Mouse (Mus musculus) MEL (cell line): ENCODE data around the gene Spi1. TPM values are rescaled to one million over a fixed set of nuclear protein-coding genes. Genes with fewer than 3 reads are reported as not detected.

Experiments used
- DNase-seq: peaks from one replicate; pipeline ENCODE4 v3.0.0; 2011; ENCODE audit warnings: low read depth, low spot score
- H3K27ac ChIP-seq: 2 replicates; pipeline ENCODE4 v1.5.1; 2012; ENCODE audit warnings: low read depth, mild to moderate bottlenecking, control low read depth, low read length, moderate library complexity; ENCODE audit not compliant: control insufficient read depth
- H3K27me3 ChIP-seq, 2 experiments: fragments of 150-350 bp in 1 of 2; sonication (generic) in 1 of 2; 2 replicates each; pipeline ENCODE4 v1.6.1; 2012; ENCODE audit warnings: low read length in 2 of 2, mild to moderate bottlenecking in 2 of 2, improper control_type of control experiment in 1 of 2, moderate library complexity in 1 of 2; ENCODE audit not compliant: insufficient read depth in 2 of 2, control insufficient read depth in 1 of 2
- H3K36me3 ChIP-seq, 2 experiments: 2 replicates each; pipeline ENCODE4 v1.6.1; 2012 to 2014; ENCODE audit warnings: low read length in 2 of 2, improper control_type of control experiment in 1 of 2, inconsistent platforms in 1 of 2, mild to moderate bottlenecking in 1 of 2; ENCODE audit not compliant: insufficient read depth in 2 of 2, control insufficient read depth in 1 of 2
- H3K4me1 ChIP-seq, 2 experiments: fragments of 150-350 bp in 1 of 2; sonication (generic) in 1 of 2; 2 replicates each; pipeline ENCODE4 v1.6.1; 2012; ENCODE audit warnings: low read length in 2 of 2, improper control_type of control experiment in 1 of 2, mild to moderate bottlenecking in 1 of 2; ENCODE audit not compliant: insufficient read depth in 2 of 2, control insufficient read depth in 1 of 2
- H3K4me3 ChIP-seq, 2 experiments: fragments of 150-350 bp in 1 of 2; sonication (generic) in 1 of 2; 2 replicates each; pipeline ENCODE4 v1.5.1; 2012; ENCODE audit warnings: low read depth in 2 of 2, low read length in 2 of 2, mild to moderate bottlenecking in 2 of 2, moderate library complexity in 2 of 2, control low read depth in 1 of 2, improper control_type of control experiment in 1 of 2; ENCODE audit not compliant: control insufficient read depth in 1 of 2, insufficient read depth in 1 of 2
- H3K79me2 ChIP-seq: 2 replicates; pipeline ENCODE4 v1.6.1; 2012; ENCODE audit warnings: mild to moderate bottlenecking, low read length, moderate library complexity; ENCODE audit not compliant: control insufficient read depth, poor library complexity, insufficient read depth
- H3K9ac ChIP-seq: 2 replicates; pipeline ENCODE4 v1.6.1; 2012; ENCODE audit warnings: low read depth, mild to moderate bottlenecking, control low read depth, low read length, moderate library complexity; ENCODE audit not compliant: control insufficient read depth, poor library complexity, severe bottlenecking
- H3K9me3 ChIP-seq: fragments of 150-350 bp; sonication (generic); replicated peaks from 2 replicates; pipeline ENCODE4 v1.6.1; 2012; ENCODE audit warnings: mild to moderate bottlenecking, low read length, improper control_type of control experiment, moderate library complexity; ENCODE audit not compliant: insufficient read depth
- CHD1 ChIP-seq: IDR thresholded peaks from 2 replicates; pipeline ENCODE4 v1.6.1; 2012; ENCODE audit warnings: low read depth, mild to moderate bottlenecking, inconsistent platforms, low read length, improper control_type of control experiment
- E2F4 ChIP-seq: IDR thresholded peaks from 2 replicates; pipeline ENCODE4 v1.6.1; 2011; ENCODE audit warnings: low read depth, low read length, improper control_type of control experiment, borderline replicate concordance
- ELF1 ChIP-seq: IDR thresholded peaks from 2 replicates; pipeline ENCODE4 v1.6.1; 2014; ENCODE audit warnings: low read depth, mild to moderate bottlenecking, inconsistent platforms, low read length, improper control_type of control experiment, moderate library complexity
- GABPA ChIP-seq: IDR thresholded peaks from 2 replicates; pipeline ENCODE4 v1.6.1; 2012; ENCODE audit warnings: low read depth, mild to moderate bottlenecking, inconsistent platforms, low read length, improper control_type of control experiment, moderate library complexity
- JUND ChIP-seq: IDR thresholded peaks from 2 replicates; pipeline ENCODE4 v1.6.1; 2011; ENCODE audit warnings: low read depth, mild to moderate bottlenecking, improper control_type of control experiment, low read length
- MAFK ChIP-seq: IDR thresholded peaks from 2 replicates; pipeline ENCODE4 v1.6.1; 2011; ENCODE audit warnings: low read depth, mild to moderate bottlenecking, low read length, improper control_type of control experiment, borderline replicate concordance
- MYB ChIP-seq: IDR thresholded peaks from 2 replicates; pipeline ENCODE4 v1.6.1; 2011; ENCODE audit warnings: mild to moderate bottlenecking, low read depth, low read length, improper control_type of control experiment
- NELFE ChIP-seq: IDR thresholded peaks from 2 replicates; pipeline ENCODE4 v1.6.1; 2011; ENCODE audit warnings: low read depth, low read length, improper control_type of control experiment
- NRF1 ChIP-seq: IDR thresholded peaks from 2 replicates; pipeline ENCODE4 v1.6.1; 2014; ENCODE audit warnings: low read depth, mild to moderate bottlenecking, inconsistent platforms, low read length, improper control_type of control experiment, moderate library complexity; ENCODE audit not compliant: poor library complexity, insufficient read depth, severe bottlenecking
- POLR2AphosphoS2 ChIP-seq: IDR thresholded peaks from 2 replicates; pipeline ENCODE4 v1.6.1; 2011; ENCODE audit warnings: low read length, improper control_type of control experiment
- RAD21 ChIP-seq: IDR thresholded peaks from 2 replicates; pipeline ENCODE4 v1.6.1; 2011; ENCODE audit warnings: mild to moderate bottlenecking, low read depth, low read length, improper control_type of control experiment
- TCF12 ChIP-seq: IDR thresholded peaks from 2 replicates; pipeline ENCODE4 v1.6.1; 2014; ENCODE audit warnings: low read depth, mild to moderate bottlenecking, inconsistent platforms, low read length, improper control_type of control experiment, moderate library complexity
- USF1 ChIP-seq: IDR thresholded peaks from 2 replicates; pipeline ENCODE4 v1.6.1; 2014; ENCODE audit warnings: low read depth, mild to moderate bottlenecking, inconsistent platforms, low read length, improper control_type of control experiment, moderate library complexity
- USF2 ChIP-seq, 2 experiments: IDR thresholded peaks; 2 replicates each; pipeline ENCODE4 v1.6.1; 2011 to 2012; ENCODE audit warnings: improper control_type of control experiment in 2 of 2, low read length in 2 of 2, borderline replicate concordance in 1 of 2, inconsistent platforms in 1 of 2, low read depth in 1 of 2, mild to moderate bottlenecking in 1 of 2; ENCODE audit not compliant: insufficient read depth in 1 of 2
- ZKSCAN1 ChIP-seq: IDR thresholded peaks from 2 replicates; pipeline ENCODE4 v1.6.1; 2012; ENCODE audit warnings: low read depth, mild to moderate bottlenecking, inconsistent platforms, low read length, improper control_type of control experiment, moderate library complexity
- polyA plus RNA-seq, 2 experiments: library from polyadenylated mRNA; stranded (reverse) in 1 of 2; unstranded in 1 of 2; fragments of >175 nt in 1 of 2; fragments of >200 nt in 1 of 2; gene quantifications; 2 replicates each; pipeline versions ENCODE4 v1.2.1 to v1.2.4; 2012; ENCODE audit warnings: low replicate concordance in 2 of 2, low read depth in 1 of 2; ENCODE audit not compliant: insufficient read length in 2 of 2, insufficient read depth in 1 of 2, missing spikeins in 1 of 2
- total RNA-seq: library from RNA; depleted of rRNA; stranded (reverse); fragments of 300-350 nt; gene quantifications from 2 replicates; pipeline ENCODE4 v1.2.3, GENCODE M21; 2012

Spi1 gene
- total and polyA plus RNA-seq, 3 experiments = 95.9 to 142 (median 129) TPM

- no peak for TF ChIP-seq TCF12
- TF ChIP-seq ZKSCAN1 = no peak
- no peak for TF ChIP-seq NRF1
- no peak for TF ChIP-seq CHD1
- TF ChIP-seq MAFK = no peak
- TF ChIP-seq NELFE = no peak
- TF ChIP-seq, all 39 proteins: peak for 0
- Histone ChIP-seq H3K9ac (no peak overlapping the region), H3K4me1 (peaks cover 0 to 6% of the 10 kb centered on the region in 2 experiments; a peak in 3 of 4 replicates)
Measured at GRCm38 (mm10) chr2:91068872-91069165, 13.4 kb upstream of the Spi1 start.

GRCm38 (mm10) chr2:91069306-91070000 is 12.7 kb upstream of the Spi1 start:
- peak overlapping the region; percentile 80 to 90 for H3K4me3 ChIP-seq
- H3K79me2 ChIP-seq = peaks cover 7% of the 10 kb centered on the region; the same call in 1 of the 2 replicates
- H3K27me3 ChIP-seq = no peaks in the 10 kb centered on the region
- peak; percentile 57 for DNase-seq
- peaks cover 0 to 8% of the 10 kb centered on the region in 2 experiments; a peak in 2 of 4 replicates for H3K36me3 ChIP-seq
- no peaks in the 10 kb centered on the region for H3K9me3 ChIP-seq
- H3K9ac ChIP-seq = peak overlapping the region; percentile 88
- TF ChIP-seq MAFK (no peak), ZKSCAN1 (no peak), E2F4 (no peak), POLR2AphosphoS2 (no peak), USF1 (no peak), MYB (no peak), GABPA (no peak), JUND (no peak), RAD21 (no peak), ELF1 (no peak), USF2 (IDR thresholded peaks at IDR 0.05; ENCODE audit: borderline replicate concordance in 1 of 2, insufficient read depth in 1 of 2, low read depth in 1 of 2, low read length in 2 of 2) (no peak)
- TF ChIP-seq, all 39 proteins: peak for 0
- H3K4me1 ChIP-seq = peaks cover 0 to 6% of the 10 kb centered on the region in 2 experiments; a peak in 3 of 4 replicates
- H3K27ac ChIP-seq = peak overlapping the region; percentile 53

More at GRCm38 (mm10) chr2:91068872-91069165, 13.4 kb upstream of the Spi1 start:
- Histone ChIP-seq H3K9me3 (no peaks in the 10 kb centered on the region), H3K27ac (no peak overlapping the region), H3K79me2 (peaks cover 7% of the 10 kb centered on the region; the same call in 1 of the 2 replicates), H3K27me3 (no peaks in the 10 kb centered on the region), H3K4me3 (no peak overlapping the region), H3K36me3 (peaks cover 0 to 8% of the 10 kb centered on the region in 2 experiments; a peak in 2 of 4 replicates)
- no peak for DNase-seq
